Mouse (Mus musculus): ENCODE results near the gene Spint3. TPM values are rescaled to one million over a fixed set of nuclear protein-coding genes. Genes with fewer than 3 reads are reported as not detected.
"Not testable (repeated sequence)": the region's sequence is repeated elsewhere in the genome, so short reads cannot be mapped to it uniquely, and the experiment has no call there.

Spint3 gene
- polyA plus RNA-seq (2012; rRNA removed), result not detected in 2 replicates

GRCm38 (mm10) chr2:164573359-164573758, at the start of gene Spint3:
Gene Spint3 (minus strand): TSS chr2:164573459.
- DNase-seq; H3K4me1 ChIP-seq (ENCODE audit: control insufficient read depth, insufficient read depth, low read length); H3K27me3 ChIP-seq (ENCODE audit: control insufficient read depth, insufficient read depth, low read length); H3K27ac ChIP-seq (ENCODE audit: insufficient read depth, low read length); H3K4me3 ChIP-seq (replicated peaks; ENCODE audit: insufficient read depth, low read depth, low read length): not testable (repeated sequence)
- WGBS, result 73% methylated on average over 6 of the region's 6 CpGs

- 87% methylated on average over 4 of the region's 4 CpGs for WGBS
- DNase-seq, result no peak
- no peaks in the 10 kb centered on the region for H3K4me1 ChIP-seq (ENCODE audit: control insufficient read depth, insufficient read depth, low read length)
- no peaks in the 10 kb centered on the region for H3K27me3 ChIP-seq (ENCODE audit: control insufficient read depth, insufficient read depth, low read length)
- no peak overlapping the region for H3K27ac ChIP-seq (ENCODE audit: insufficient read depth, low read length)
- no peak for TF ChIP-seq POLR2A (IDR thresholded peaks at IDR 0.05; ENCODE audit: borderline replicate concordance, insufficient read depth, low read length)
- TF ChIP-seq CTCF (IDR thresholded peaks at IDR 0.05; ENCODE audit: borderline replicate concordance, insufficient read depth, low read depth, low read length), result no peak
- no peak overlapping the region for H3K4me3 ChIP-seq (replicated peaks; ENCODE audit: insufficient read depth, low read depth, low read length)
These were observed 48.5 kb upstream of the Spint3 start for GRCm38 (mm10) chr2:164621775-164622174.

DNA sequence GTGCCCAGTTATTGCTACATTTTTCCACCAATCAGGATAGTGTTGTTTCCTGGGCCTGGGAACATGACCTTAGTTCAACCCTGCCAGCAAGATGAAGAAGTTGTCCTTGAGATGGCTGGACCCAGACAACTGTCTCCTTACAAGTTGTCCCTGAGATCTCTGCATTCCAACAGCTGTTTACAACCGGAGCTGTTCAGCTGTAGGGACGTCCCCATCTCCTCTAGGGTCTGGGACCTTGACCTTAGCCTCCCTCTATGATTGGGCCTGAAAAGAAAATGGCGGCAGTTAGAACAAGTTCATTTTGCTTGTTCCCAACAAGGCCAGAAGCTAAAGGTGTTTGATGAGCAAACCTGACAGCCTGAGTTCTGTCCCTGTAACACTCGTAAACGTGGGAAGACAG, 45.8 kb upstream of the Spint3 start:
- DNase-seq, result no peak
- H3K27ac ChIP-seq (ENCODE audit: insufficient read depth, low read length), result no peak overlapping the region
- no peaks in the 10 kb centered on the region for H3K4me1 ChIP-seq (ENCODE audit: control insufficient read depth, insufficient read depth, low read length)
- 84% methylated on average over 5 of the region's 5 CpGs for WGBS
- H3K27me3 ChIP-seq (ENCODE audit: control insufficient read depth, insufficient read depth, low read length), result no peaks in the 10 kb centered on the region
- TF ChIP-seq CTCF (IDR thresholded peaks at IDR 0.05; ENCODE audit: borderline replicate concordance, insufficient read depth, low read depth, low read length), result no peak
- no peak for TF ChIP-seq POLR2A (IDR thresholded peaks at IDR 0.05; ENCODE audit: borderline replicate concordance, insufficient read depth, low read length)
- H3K4me3 ChIP-seq (replicated peaks; ENCODE audit: insufficient read depth, low read depth, low read length), result no peak overlapping the region

DNA sequence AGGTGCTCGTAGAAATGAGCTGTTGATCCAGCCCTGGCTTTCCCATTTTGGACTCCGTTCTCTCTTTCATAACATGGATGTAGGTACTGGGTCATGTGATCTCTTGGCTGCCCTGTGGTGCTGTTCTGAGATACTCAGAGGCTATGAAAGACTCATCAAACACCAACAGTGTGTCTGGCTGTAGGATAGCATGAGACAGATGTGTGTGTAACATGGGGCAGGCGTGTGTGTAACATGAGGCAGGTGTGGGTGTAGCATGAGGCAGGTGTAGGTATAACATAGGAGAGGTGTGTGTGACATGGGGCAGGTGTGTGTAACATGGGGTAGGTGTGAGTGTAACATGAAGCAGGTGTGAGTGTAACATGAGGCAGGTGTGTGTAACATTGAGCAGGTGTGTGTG, 42.1 kb upstream of the Spint3 start:
- DNase-seq, result no peak
- 90% methylated on average over 3 of the region's 3 CpGs for WGBS
- Histone ChIP-seq H3K27ac (ENCODE audit: insufficient read depth, low read length) (no peak overlapping the region), H3K4me3 (replicated peaks; ENCODE audit: insufficient read depth, low read depth, low read length) (no peak overlapping the region), H3K4me1 (ENCODE audit: control insufficient read depth, insufficient read depth, low read length) (no peaks in the 10 kb centered on the region), H3K27me3 (ENCODE audit: control insufficient read depth, insufficient read depth, low read length) (no peaks in the 10 kb centered on the region)
- TF ChIP-seq POLR2A (IDR thresholded peaks at IDR 0.05; ENCODE audit: borderline replicate concordance, insufficient read depth, low read length) (no peak), CTCF (IDR thresholded peaks at IDR 0.05; ENCODE audit: borderline replicate concordance, insufficient read depth, low read depth, low read length) (no peak)

GRCm38 (mm10) chr2:164613471-164613870, 40.2 kb upstream of the Spint3 start, which contains the start of the genes Wfdc6b and Wfdc8:
Gene Wfdc6b (plus strand): TSS chr2:164613522.
Gene Wfdc8 (minus strand): TSS chr2:164613626.
- not testable (repeated sequence) for H3K27ac ChIP-seq (ENCODE audit: insufficient read depth, low read length); H3K27me3 ChIP-seq (ENCODE audit: control insufficient read depth, insufficient read depth, low read length); H3K4me3 ChIP-seq (replicated peaks; ENCODE audit: insufficient read depth, low read depth, low read length); H3K4me1 ChIP-seq (ENCODE audit: control insufficient read depth, insufficient read depth, low read length); DNase-seq
- WGBS, result 24% methylated on average over 8 of the region's 8 CpGs

DNA sequence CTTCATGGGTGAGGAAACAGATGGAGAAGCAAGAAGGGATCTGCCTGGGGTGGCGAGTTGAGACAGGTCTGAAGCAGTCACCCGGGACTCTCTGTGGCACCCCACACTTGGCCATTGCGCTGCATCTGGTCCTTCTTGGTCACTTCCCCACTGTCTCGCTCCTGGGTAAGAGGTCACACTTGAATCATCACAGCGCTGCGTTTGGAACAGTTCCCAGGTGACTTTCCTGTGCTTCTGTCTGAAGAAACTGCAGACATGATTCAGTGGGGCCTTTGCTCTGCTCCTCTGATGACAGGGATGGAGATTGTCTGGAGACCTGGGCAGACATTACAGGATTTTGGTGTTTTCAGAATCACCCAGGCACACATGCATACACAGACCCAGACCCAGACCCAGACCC, 35.5 kb upstream of the Spint3 start:
- Histone ChIP-seq H3K4me3 (replicated peaks; ENCODE audit: insufficient read depth, low read depth, low read length) (no peak overlapping the region), H3K27me3 (ENCODE audit: control insufficient read depth, insufficient read depth, low read length) (no peaks in the 10 kb centered on the region), H3K27ac (ENCODE audit: insufficient read depth, low read length) (no peak overlapping the region), H3K4me1 (ENCODE audit: control insufficient read depth, insufficient read depth, low read length) (no peaks in the 10 kb centered on the region)
- WGBS, result 41% methylated on average over 6 of the region's 6 CpGs
- no peak for DNase-seq
- TF ChIP-seq CTCF (IDR thresholded peaks at IDR 0.05; ENCODE audit: borderline replicate concordance, insufficient read depth, low read depth, low read length) (no peak), POLR2A (IDR thresholded peaks at IDR 0.05; ENCODE audit: borderline replicate concordance, insufficient read depth, low read length) (no peak)

- 84% methylated on average over 8 of the region's 8 CpGs for WGBS
- DNase-seq, result no peak
- H3K27me3 ChIP-seq (ENCODE audit: control insufficient read depth, insufficient read depth, low read length), result no peaks in the 10 kb centered on the region
These were observed 31.2 kb upstream of the Spint3 start for GRCm38 (mm10) chr2:164604411-164604810.

GRCm38 (mm10) chr2:164603482-164603881, 30.2 kb upstream of the Spint3 start:
- DNase-seq, result no peak
- Histone ChIP-seq H3K4me3 (replicated peaks; ENCODE audit: insufficient read depth, low read depth, low read length) (no peak overlapping the region), H3K4me1 (ENCODE audit: control insufficient read depth, insufficient read depth, low read length) (no peaks in the 10 kb centered on the region), H3K27ac (ENCODE audit: insufficient read depth, low read length) (no peak overlapping the region), H3K27me3 (ENCODE audit: control insufficient read depth, insufficient read depth, low read length) (no peaks in the 10 kb centered on the region)
- WGBS, result 90% methylated on average over 3 of the region's 3 CpGs
- TF ChIP-seq CTCF (IDR thresholded peaks at IDR 0.05; ENCODE audit: borderline replicate concordance, insufficient read depth, low read depth, low read length) (no peak), POLR2A (IDR thresholded peaks at IDR 0.05; ENCODE audit: borderline replicate concordance, insufficient read depth, low read length) (no peak)

More at GRCm38 (mm10) chr2:164604411-164604810, 31.2 kb upstream of the Spint3 start:
- Histone ChIP-seq H3K4me3 (replicated peaks; ENCODE audit: insufficient read depth, low read depth, low read length) (no peak overlapping the region), H3K27ac (ENCODE audit: insufficient read depth, low read length) (no peak overlapping the region), H3K4me1 (ENCODE audit: control insufficient read depth, insufficient read depth, low read length) (no peaks in the 10 kb centered on the region)
- no peak for TF ChIP-seq CTCF (IDR thresholded peaks at IDR 0.05; ENCODE audit: borderline replicate concordance, insufficient read depth, low read depth, low read length)
- TF ChIP-seq POLR2A (IDR thresholded peaks at IDR 0.05; ENCODE audit: borderline replicate concordance, insufficient read depth, low read length), result no peak

DNA sequence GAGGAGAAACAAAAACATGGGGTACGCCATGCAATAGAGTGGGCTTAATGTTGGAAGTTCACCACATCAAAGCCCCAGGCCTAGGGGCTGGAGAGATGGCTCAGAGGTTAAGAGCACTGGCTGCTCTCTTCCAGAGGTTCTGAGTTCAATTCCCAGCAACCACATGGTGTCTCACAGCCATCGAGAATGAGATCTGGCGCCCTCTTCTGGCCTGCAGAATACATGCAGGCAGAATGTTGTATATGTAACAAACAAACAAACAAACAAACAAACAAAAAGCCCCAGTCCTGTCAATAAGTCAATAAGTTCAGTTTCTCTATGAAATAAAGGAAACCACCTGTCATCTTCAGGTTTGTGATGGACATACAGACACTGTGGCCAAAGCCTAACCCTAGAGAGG, 26.9 kb upstream of the Spint3 start:
- Histone ChIP-seq H3K4me3 (replicated peaks; ENCODE audit: insufficient read depth, low read depth, low read length) (no peak overlapping the region), H3K4me1 (ENCODE audit: control insufficient read depth, insufficient read depth, low read length) (no peaks in the 10 kb centered on the region), H3K27ac (ENCODE audit: insufficient read depth, low read length) (no peak overlapping the region), H3K27me3 (ENCODE audit: control insufficient read depth, insufficient read depth, low read length) (no peaks in the 10 kb centered on the region)
- TF ChIP-seq POLR2A (IDR thresholded peaks at IDR 0.05; ENCODE audit: borderline replicate concordance, insufficient read depth, low read length), result no peak
- no peak for TF ChIP-seq CTCF (IDR thresholded peaks at IDR 0.05; ENCODE audit: borderline replicate concordance, insufficient read depth, low read depth, low read length)
- DNase-seq, result no peak
- WGBS, result 69% methylated on average over 3 of the region's 3 CpGs
